Mouse (Mus musculus) MEL (cell line): ENCODE measurements around the gene Cpm.

Experiments
- CTCF ChIP-seq, 3 experiments: IDR thresholded peaks in 2 of 3; conservative IDR thresholded peaks in 1 of 3; 2 replicates each; pipeline ENCODE4 v1.5.1; 2011 to 2012; ENCODE audit warnings: low read length in 3 of 3, low read depth in 2 of 3, mild to moderate bottlenecking in 2 of 3, improper control_type of control experiment in 1 of 3, inconsistent platforms in 1 of 3, mixed read lengths in 1 of 3, moderate library complexity in 1 of 3; ENCODE audit not compliant: control insufficient read depth in 1 of 3, insufficient read depth in 1 of 3, poor library complexity in 1 of 3, severe bottlenecking in 1 of 3
- MYC ChIP-seq: IDR thresholded peaks from 2 replicates; pipeline ENCODE4 v1.6.1; 2011; ENCODE audit warnings: low read depth, mild to moderate bottlenecking, low read length, improper control_type of control experiment, moderate library complexity
- POLR2A ChIP-seq, 2 experiments: IDR thresholded peaks; 2 replicates each; pipeline ENCODE4 v1.6.1; 2011 to 2012; ENCODE audit warnings: low read length in 2 of 2, mild to moderate bottlenecking in 2 of 2, control low read depth in 1 of 2, improper control_type of control experiment in 1 of 2, low read depth in 1 of 2, moderate library complexity in 1 of 2; ENCODE audit not compliant: control insufficient read depth in 1 of 2, insufficient read depth in 1 of 2, poor library complexity in 1 of 2
- POLR2AphosphoS2 ChIP-seq: IDR thresholded peaks from 2 replicates; pipeline ENCODE4 v1.6.1; 2011; ENCODE audit warnings: low read length, improper control_type of control experiment
- USF2 ChIP-seq, 2 experiments: IDR thresholded peaks; 2 replicates each; pipeline ENCODE4 v1.6.1; 2011 to 2012; ENCODE audit warnings: improper control_type of control experiment in 2 of 2, low read length in 2 of 2, borderline replicate concordance in 1 of 2, inconsistent platforms in 1 of 2, low read depth in 1 of 2, mild to moderate bottlenecking in 1 of 2; ENCODE audit not compliant: insufficient read depth in 1 of 2

DNA sequence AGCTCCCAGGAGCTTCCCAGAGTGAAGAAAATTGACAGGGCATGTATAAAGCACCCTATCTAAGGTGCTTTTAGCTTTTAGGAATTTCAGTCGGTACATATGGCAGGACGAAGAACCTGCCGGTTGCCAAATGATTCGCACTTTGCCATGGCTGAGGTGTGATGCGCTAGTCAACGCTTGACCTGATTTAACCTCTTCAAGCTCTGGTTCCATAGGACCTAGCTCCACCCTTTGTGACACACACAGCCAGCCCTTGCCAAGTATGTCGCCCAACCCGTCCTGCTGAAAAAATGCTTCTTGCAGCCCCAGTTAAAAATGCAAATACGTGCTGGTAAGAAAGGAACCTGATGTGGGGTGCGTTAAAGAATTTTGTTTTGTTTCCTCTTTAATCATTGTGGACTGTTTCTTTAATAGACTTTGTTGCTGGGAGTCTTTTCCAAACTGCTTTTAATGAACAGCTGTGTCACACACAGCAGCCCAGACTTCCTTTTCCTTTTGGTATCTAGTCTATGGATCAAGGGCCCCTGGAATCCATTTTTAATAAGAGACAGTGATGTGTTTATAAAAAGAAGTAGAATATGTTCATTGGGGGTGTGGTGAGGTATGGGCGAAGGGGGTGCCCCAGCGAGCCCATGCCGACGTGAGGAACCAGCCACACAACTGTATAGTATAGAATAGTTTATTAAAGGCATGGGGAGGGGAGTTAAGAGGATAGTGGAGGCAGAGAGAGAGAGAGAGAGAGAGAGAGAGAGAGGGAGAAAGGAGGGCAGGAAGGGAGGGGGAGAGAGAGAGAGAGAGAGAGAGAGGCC lies 34.0 kb downstream of the Cpm start:
- TF ChIP-seq POLR2A (IDR thresholded peaks at IDR 0.05; ENCODE audit: control insufficient read depth in 1 of 2, insufficient read depth in 1 of 2, low read depth in 1 of 2, low read length in 2 of 2, poor library complexity in 1 of 2) = no peak
- no peak for TF ChIP-seq CTCF (IDR thresholded peaks at IDR 0.05 in 2 of 3, conservative IDR thresholded peaks at IDR 0.05 in 1 of 3; ENCODE audit: control insufficient read depth in 1 of 3, insufficient read depth in 1 of 3, low read depth in 2 of 3, low read length in 3 of 3, poor library complexity in 1 of 3, severe bottlenecking in 1 of 3)
- no peak for TF ChIP-seq POLR2AphosphoS2
- no peak for TF ChIP-seq MYC
- no peak for TF ChIP-seq USF2 (IDR thresholded peaks at IDR 0.05; ENCODE audit: borderline replicate concordance in 1 of 2, insufficient read depth in 1 of 2, low read depth in 1 of 2, low read length in 2 of 2)
